ENCODE assay signal across 8 mouse cellular contexts in the genomic region with DNA sequence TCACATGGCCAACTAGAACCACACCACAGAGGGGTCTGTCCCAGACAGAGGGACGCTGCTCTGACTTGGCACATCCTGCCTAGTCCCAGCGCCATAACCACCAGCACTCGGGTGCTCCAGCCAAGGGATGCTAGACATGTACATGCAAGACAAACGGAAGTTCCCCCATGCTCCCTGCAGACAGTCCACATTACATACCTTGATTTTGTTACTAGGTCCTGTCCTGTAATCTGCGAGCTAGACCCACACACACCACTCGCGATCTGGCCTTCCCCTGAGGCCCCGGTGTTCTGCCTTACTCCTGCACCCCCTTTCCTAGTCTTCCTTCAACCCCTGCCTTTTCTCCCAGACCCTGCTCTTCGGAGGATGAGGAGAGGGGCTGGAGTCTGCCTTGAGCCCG. TPM values are rescaled to one million over a fixed set of nuclear protein-coding genes. Genes with fewer than 3 reads are reported as not detected.
DNase-seq lines count a peak whose midpoint lies in the region; ATAC-seq and TF ChIP-seq lines count a peak whose summit lies in the region.

No protein-coding gene starts in this region.

- intact Hi-C loops in left cerebral cortex, postnatal 25 days (cut with DNase I): no loop called here
- intact Hi-C loops in left cerebral cortex, postnatal 4 days (cut with DNase I): no loop called here

- H3K27me3 ChIP-seq in kidney, embryonic 15.5 days: no peaks in the 10 kb centered on the region
- no peaks in the 10 kb centered on the region for H3K27me3 ChIP-seq in MEL (ENCODE audit: control insufficient read depth in 1 of 2, insufficient read depth in 2 of 2, low read length in 2 of 2)
- no peaks in the 10 kb centered on the region for H3K27me3 ChIP-seq in hindbrain, embryonic 16.5 days (replicated peaks; ENCODE audit: control insufficient read depth, insufficient read depth, low read length)
- H3K27me3 ChIP-seq in midbrain, embryonic 16.5 days (ENCODE audit: control insufficient read depth, insufficient read depth, low read depth, low read length): no peaks in the 10 kb centered on the region; the same call in 1 of the 2 replicates

- H3K9me3 ChIP-seq in kidney, embryonic 15.5 days (replicated peaks): no peaks in the 10 kb centered on the region
- no peaks in the 10 kb centered on the region for H3K9me3 ChIP-seq in MEL (replicated peaks; ENCODE audit: insufficient read depth, low read length)
- H3K9me3 ChIP-seq in hindbrain, embryonic 16.5 days (ENCODE audit: control insufficient read depth, low read length): no peaks in the 10 kb centered on the region
- no peaks in the 10 kb centered on the region for H3K9me3 ChIP-seq in midbrain, embryonic 16.5 days (replicated peaks; ENCODE audit: control insufficient read depth, low read length, poor library complexity, severe bottlenecking)

- no peak for TF ChIP-seq POLR2A in MEL (IDR thresholded peaks at IDR 0.05; ENCODE audit: control insufficient read depth in 1 of 2, insufficient read depth in 1 of 2, low read depth in 1 of 2, low read length in 2 of 2, poor library complexity in 1 of 2)

- peak overlapping the region; percentile 67 for H3K4me3 ChIP-seq in kidney, embryonic 15.5 days (replicated peaks)
- peak overlapping the region; percentile 94 to 98 for H3K4me3 ChIP-seq in MEL (ENCODE audit: control insufficient read depth in 1 of 2, insufficient read depth in 1 of 2, low read depth in 2 of 2, low read length in 2 of 2)
- H3K4me3 ChIP-seq in hindbrain, embryonic 16.5 days (ENCODE audit: low read length): peak overlapping the region; percentile 47
- H3K4me3 ChIP-seq in midbrain, embryonic 16.5 days (ENCODE audit: low read depth, low read length): peak overlapping the region; percentile 36

- H3K27ac ChIP-seq in kidney, embryonic 15.5 days: peak overlapping the region; percentile 90
- no peak overlapping the region for H3K27ac ChIP-seq in MEL (ENCODE audit: control insufficient read depth, low read depth, low read length)
- no peak overlapping the region for H3K27ac ChIP-seq in hindbrain, embryonic 16.5 days (ENCODE audit: low read depth, low read length)
- H3K27ac ChIP-seq in midbrain, embryonic 16.5 days (ENCODE audit: low read length): no peak overlapping the region

- WGBS in kidney, embryonic 15.5 days: 18% methylated on average over 10 of the region's 10 CpGs
- WGBS in hindbrain, embryonic 16.5 days: 55% methylated on average over 10 of the region's 10 CpGs
- 40% methylated on average over 10 of the region's 10 CpGs for WGBS in midbrain, embryonic 16.5 days

- H3K4me1 ChIP-seq in kidney, embryonic 15.5 days: peaks cover 63% of the 10 kb centered on the region
- H3K4me1 ChIP-seq in MEL (ENCODE audit: control insufficient read depth in 1 of 2, insufficient read depth in 2 of 2, low read length in 2 of 2): peaks cover 0 to 22% of the 10 kb centered on the region in 2 experiments; a peak in 2 of 4 replicates
- peaks cover 6% of the 10 kb centered on the region; the same call in 1 of the 2 replicates for H3K4me1 ChIP-seq in hindbrain, embryonic 16.5 days (ENCODE audit: control insufficient read depth, insufficient read depth, low read depth, low read length)
- peaks cover 9% of the 10 kb centered on the region for H3K4me1 ChIP-seq in midbrain, embryonic 16.5 days (ENCODE audit: control insufficient read depth, insufficient read depth, low read length)

- no peak for DNase-seq in kidney, postnatal 14 days
- peak; percentile 59 for DNase-seq in MEL (ENCODE audit: low read depth, low spot score)
- DNase-seq in left cerebral cortex, postnatal 25 days (ENCODE audit: low spot score in 2 of 2): no peak
- no peak for DNase-seq in left cerebral cortex, postnatal 4 days
- DNase-seq in ovary, postnatal 14 days (ENCODE audit: low spot score): no peak

- H3K79me2 ChIP-seq in MEL (ENCODE audit: control insufficient read depth, insufficient read depth, low read length, poor library complexity): peaks cover 3% of the 10 kb centered on the region; the same call in 1 of the 2 replicates

- no peak for TF ChIP-seq EP300 in MEL (IDR thresholded peaks at IDR 0.05; ENCODE audit: low read depth in 1 of 2, low read length in 2 of 2)

- no peak for TF ChIP-seq CTCF in MEL (IDR thresholded peaks at IDR 0.05 in 2 of 3, conservative IDR thresholded peaks at IDR 0.05 in 1 of 3; ENCODE audit: control insufficient read depth in 1 of 3, insufficient read depth in 1 of 3, low read depth in 2 of 3, low read length in 3 of 3, poor library complexity in 1 of 3, severe bottlenecking in 1 of 3)

- peak overlapping the region; percentile 69 for H3K9ac ChIP-seq in kidney, embryonic 15.5 days
- H3K9ac ChIP-seq in MEL (ENCODE audit: control insufficient read depth, low read depth, low read length, poor library complexity, severe bottlenecking): peak overlapping the region; percentile 84
- peak overlapping the region; percentile 65 for H3K9ac ChIP-seq in hindbrain, embryonic 16.5 days (ENCODE audit: low read depth, low read length)
- peak overlapping the region; percentile 57 for H3K9ac ChIP-seq in midbrain, embryonic 16.5 days (ENCODE audit: low read depth, low read length)

- peaks cover 64% of the 10 kb centered on the region for H3K36me3 ChIP-seq in kidney, embryonic 15.5 days
- H3K36me3 ChIP-seq in MEL (ENCODE audit: control insufficient read depth in 1 of 2, insufficient read depth in 2 of 2, low read length in 2 of 2): peaks cover 0 to 12% of the 10 kb centered on the region in 2 experiments; a peak in 2 of 4 replicates
- H3K36me3 ChIP-seq in hindbrain, embryonic 16.5 days (ENCODE audit: control insufficient read depth, insufficient read depth, low read length): peaks cover 15% of the 10 kb centered on the region
- peaks cover 17% of the 10 kb centered on the region for H3K36me3 ChIP-seq in midbrain, embryonic 16.5 days (ENCODE audit: control insufficient read depth, insufficient read depth, low read length)

- ATAC-seq in kidney, embryonic 15.5 days (replicated peaks; ENCODE audit: low FRiP score): no peak
- ATAC-seq in hindbrain, embryonic 16.5 days: 0 out of 2 replicates have a peak, but pooled peaks have one; percentile 0
- no peak for ATAC-seq in midbrain, embryonic 16.5 days

- peak overlapping the region; percentile 87 for H3K4me2 ChIP-seq in kidney, embryonic 15.5 days
- peak overlapping the region; percentile 74 for H3K4me2 ChIP-seq in hindbrain, embryonic 16.5 days (ENCODE audit: low read length)
- peak overlapping the region; percentile 66 for H3K4me2 ChIP-seq in midbrain, embryonic 16.5 days (ENCODE audit: low read length)

- no peak for TF ChIP-seq RAD21 in MEL (IDR thresholded peaks at IDR 0.05; ENCODE audit: low read depth, low read length)

RNA-seq across cellular contexts. Expression of a gene that starts 0.6 kb away (rescaled TPM):
- 43.9 and 54.6 TPM in 2 replicates for polyA plus RNA-seq in kidney, embryonic 15.5 days (2015; fragmentation: Nextera tagmentation; extraction: Ambion mirVana)
- total RNA-seq in MEL (2012; rRNA removed): 17.0 and 21.4 TPM in 2 replicates
- 10 to 100 TPM in 1 of 2 experiments, not detected in 1; 32.6 TPM for polyA plus RNA-seq in MEL (2012; ENCODE audit: insufficient read depth in 1 of 2, insufficient read length in 2 of 2, low read depth in 1 of 2, low replicate concordance in 2 of 2, missing spikeins in 1 of 2)
- 18.9 and 21.2 TPM in 2 replicates for polyA plus RNA-seq in hindbrain, embryonic 16.5 days (2015; fragmentation: Nextera tagmentation; extraction: Ambion mirVana)
- polyA plus RNA-seq in midbrain, embryonic 16.5 days (2015; fragmentation: Nextera tagmentation; extraction: Ambion mirVana): 12.5 and 12.6 TPM in 2 replicates
- total RNA-seq in left cerebral cortex, postnatal 25 days (2021): 10 to 100 TPM; 15.3 to 16.4 TPM
- 10 to 100 TPM; 24.0 to 27.9 TPM for total RNA-seq in left cerebral cortex, postnatal 4 days (2021)

RNA-seq across cellular contexts. Expression of a gene that starts 6.2 kb away (rescaled TPM):
- polyA plus RNA-seq in kidney, embryonic 15.5 days (2015; fragmentation: Nextera tagmentation; extraction: Ambion mirVana): 344 and 353 TPM in 2 replicates
- 204 and 205 TPM in 2 replicates for total RNA-seq in MEL (2012; rRNA removed)
- 100 to 1,000 TPM in 1 of 2 experiments, not detected in 1; 243 TPM for polyA plus RNA-seq in MEL (2012; ENCODE audit: insufficient read depth in 1 of 2, insufficient read length in 2 of 2, low read depth in 1 of 2, low replicate concordance in 2 of 2, missing spikeins in 1 of 2)
- polyA plus RNA-seq in hindbrain, embryonic 16.5 days (2015; fragmentation: Nextera tagmentation; extraction: Ambion mirVana): 307 and 320 TPM in 2 replicates
- polyA plus RNA-seq in midbrain, embryonic 16.5 days (2015; fragmentation: Nextera tagmentation; extraction: Ambion mirVana): 229 and 245 TPM in 2 replicates
- 100 to 1,000 TPM; 124 to 137 TPM for total RNA-seq in left cerebral cortex, postnatal 25 days (2021)
- 100 to 1,000 TPM in 1 of 2 experiments, 10 to 100 TPM in 1; 94.0 to 102 TPM for total RNA-seq in left cerebral cortex, postnatal 4 days (2021)

RNA-seq across cellular contexts. Expression of a gene that starts 23.3 kb away (rescaled TPM):
- polyA plus RNA-seq in kidney, embryonic 15.5 days (2015; fragmentation: Nextera tagmentation; extraction: Ambion mirVana): 2.9 and 4.1 TPM in 2 replicates
- 0.07 and 0.08 TPM in 2 replicates for total RNA-seq in MEL (2012; rRNA removed)
- polyA plus RNA-seq in MEL (2012; ENCODE audit: insufficient read depth in 1 of 2, insufficient read length in 2 of 2, low read depth in 1 of 2, low replicate concordance in 2 of 2, missing spikeins in 1 of 2): under 1 TPM in 1 of 2 experiments, not detected in 1; 0.10 TPM
- 2.2 and 3.1 TPM in 2 replicates for polyA plus RNA-seq in hindbrain, embryonic 16.5 days (2015; fragmentation: Nextera tagmentation; extraction: Ambion mirVana)
- 1.8 and 2.0 TPM in 2 replicates for polyA plus RNA-seq in midbrain, embryonic 16.5 days (2015; fragmentation: Nextera tagmentation; extraction: Ambion mirVana)
- 1 to 10 TPM; 2.2 to 2.4 TPM for total RNA-seq in left cerebral cortex, postnatal 25 days (2021)
- total RNA-seq in left cerebral cortex, postnatal 4 days (2021): 1 to 10 TPM; 1.5 to 1.9 TPM

RNA-seq across cellular contexts. Expression of a gene that starts 28.7 kb away (rescaled TPM):
- 18.3 and 21.2 TPM in 2 replicates for polyA plus RNA-seq in kidney, embryonic 15.5 days (2015; fragmentation: Nextera tagmentation; extraction: Ambion mirVana)
- total RNA-seq in MEL (2012; rRNA removed): 4.3 and 4.7 TPM in 2 replicates
- 1 to 10 TPM in 1 of 2 experiments, not detected in 1; 8.2 TPM for polyA plus RNA-seq in MEL (2012; ENCODE audit: insufficient read depth in 1 of 2, insufficient read length in 2 of 2, low read depth in 1 of 2, low replicate concordance in 2 of 2, missing spikeins in 1 of 2)
- 12.4 and 14.1 TPM in 2 replicates for polyA plus RNA-seq in hindbrain, embryonic 16.5 days (2015; fragmentation: Nextera tagmentation; extraction: Ambion mirVana)
- polyA plus RNA-seq in midbrain, embryonic 16.5 days (2015; fragmentation: Nextera tagmentation; extraction: Ambion mirVana): 9.7 and 9.9 TPM in 2 replicates
- 10 to 100 TPM; 14.1 to 16.1 TPM for total RNA-seq in left cerebral cortex, postnatal 25 days (2021)
- total RNA-seq in left cerebral cortex, postnatal 4 days (2021): 1 to 10 TPM; 6.4 to 8.9 TPM

RNA-seq across cellular contexts. Expression of a gene that starts 52.1 kb away (rescaled TPM):
- polyA plus RNA-seq in kidney, embryonic 15.5 days (2015; fragmentation: Nextera tagmentation; extraction: Ambion mirVana): 0.06 TPM in 1 of 2 replicates, not detected in the other
- total RNA-seq in MEL (2012; rRNA removed): not detected in 2 replicates
- polyA plus RNA-seq in MEL (2012; ENCODE audit: insufficient read depth in 1 of 2, insufficient read length in 2 of 2, low read depth in 1 of 2, low replicate concordance in 2 of 2, missing spikeins in 1 of 2): not detected
- polyA plus RNA-seq in hindbrain, embryonic 16.5 days (2015; fragmentation: Nextera tagmentation; extraction: Ambion mirVana): not detected in 2 replicates
- not detected in 2 replicates for polyA plus RNA-seq in midbrain, embryonic 16.5 days (2015; fragmentation: Nextera tagmentation; extraction: Ambion mirVana)
- under 1 TPM in 1 of 2 experiments, not detected in 1; 0.11 TPM for total RNA-seq in left cerebral cortex, postnatal 25 days (2021)
- not detected for total RNA-seq in left cerebral cortex, postnatal 4 days (2021)

Comparison
In these comparisons a context has a peak if more than half of its experiments do, and no peak if none do; other contexts are left out.
1. H3K4me3 ChIP-seq: peak in every context shown above with its lines; median percentile 96 in MEL; 67 in kidney, embryonic 15.5 days; 47 in hindbrain, embryonic 16.5 days; 36 in midbrain, embryonic 16.5 days.